Mouse (Mus musculus) testis, adult 2 months (tissue): Measurements from ENCODE around the gene Wasl.

Experiments
- CTCF ChIP-seq: fragments of 200-500 bp; IDR thresholded peaks from 2 replicates; pipeline ENCODE4 v1.5.1; 2012; ENCODE audit warnings: low read depth, mild to moderate bottlenecking, inconsistent platforms, low read length, moderate library complexity; ENCODE audit not compliant: control insufficient read depth, insufficient read depth, insufficient replicate concordance
- POLR2A ChIP-seq: fragments of 200-500 bp; IDR thresholded peaks from 2 replicates; pipeline ENCODE4 v1.6.1; 2012; ENCODE audit warnings: low read depth, mild to moderate bottlenecking, inconsistent platforms, low read length, moderate library complexity; ENCODE audit not compliant: control insufficient read depth

DNA sequence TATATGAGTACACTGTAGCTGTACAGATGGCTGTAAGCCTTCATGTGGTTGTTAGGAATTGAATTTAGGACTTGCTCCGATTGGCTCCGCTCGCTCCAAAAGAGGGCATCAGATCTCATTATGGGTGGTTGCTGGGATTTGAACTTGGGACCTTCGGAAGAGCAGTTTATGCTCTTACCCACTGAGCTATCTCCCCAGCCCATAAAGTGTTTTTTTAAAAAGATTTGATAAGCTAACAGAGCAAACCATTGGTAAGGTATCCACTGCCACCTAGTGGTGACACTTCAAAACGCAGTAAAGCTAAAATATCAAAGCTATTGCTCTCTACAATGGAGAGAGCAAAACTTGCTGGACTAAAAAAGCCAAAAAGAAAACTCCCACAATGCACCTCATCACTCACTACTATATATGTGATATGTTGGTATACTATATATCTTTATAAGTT, 37.2 kb downstream of the Wasl start:
- TF ChIP-seq POLR2A (no peak), CTCF (peak; percentile 24; the same call in 1 of the 2 replicates)
